Mouse (Mus musculus) lung, embryonic 15.5 days (tissue): ENCODE results near the gene Slc39a3. TPM values are rescaled to one million over a fixed set of nuclear protein-coding genes. Genes with fewer than 3 reads are reported as not detected.
A peak's percentile ranks its signal among the peaks of the same experiment; 100 is the strongest.
"Not testable (repeated sequence)": the region's sequence is repeated elsewhere in the genome, so short reads cannot be mapped to it uniquely, and the experiment has no call there.

Source experiments
- ATAC-seq: fragments of 200-750 bp; cut with Nextera tagmentation; 2 replicates; pipeline ENCODE4 v1.8.0; 2017; ENCODE audit warnings: moderate number of reproducible peaks, borderline replicate concordance; ENCODE audit not compliant: low FRiP score, low TSS enrichment; ENCODE audit errors: extremely low read depth
- H3K27ac ChIP-seq: fragments of 300-500 bp; sonication (generic); 2 replicates; pipeline ENCODE4 v1.5.1; 2015; ENCODE audit warnings: moderate library complexity, mild to moderate bottlenecking, inconsistent platforms
- H3K27me3 ChIP-seq: fragments of 300-500 bp; sonication (generic); 2 replicates; pipeline ENCODE4 v1.6.1; 2015; ENCODE audit warnings: inconsistent platforms
- H3K36me3 ChIP-seq: fragments of 300-500 bp; sonication (generic); 2 replicates; pipeline ENCODE4 v1.6.1; 2015; ENCODE audit warnings: inconsistent platforms
- H3K4me1 ChIP-seq: fragments of 300-500 bp; sonication (generic); 2 replicates; pipeline ENCODE4 v1.6.1; 2015; ENCODE audit warnings: inconsistent platforms
- H3K4me2 ChIP-seq: fragments of 300-500 bp; sonication (generic); 2 replicates; pipeline ENCODE4 v1.6.1; 2015; ENCODE audit warnings: inconsistent platforms, mild to moderate bottlenecking, moderate library complexity
- H3K4me3 ChIP-seq: fragments of 300-500 bp; sonication (generic); 2 replicates; pipeline ENCODE4 v1.5.1; 2015; ENCODE audit warnings: mild to moderate bottlenecking, inconsistent platforms
- H3K9ac ChIP-seq: fragments of 300-500 bp; sonication (generic); 2 replicates; pipeline ENCODE4 v1.6.1; 2015; ENCODE audit warnings: inconsistent platforms
- H3K9me3 ChIP-seq: fragments of 300-500 bp; sonication (generic); 2 replicates; pipeline ENCODE4 v1.6.1; 2016; ENCODE audit warnings: inconsistent platforms
- WGBS: fragments of 180-500 bp; shearing (Covaris S2); methylation state at CpG from one replicate; pipeline ENCODE4 v1.1.7; 2015; 5-methylcytosine and 5-hydroxymethylcytosine counted together
- polyA plus RNA-seq: library from polyadenylated mRNA; unstranded; fragments of >200 nt; fragmentation: Nextera tagmentation; extraction: Ambion mirVana; gene quantifications from 2 replicates; pipeline ENCODE4 v1.2.1, GENCODE M21; 2015

Gene Slc39a3
- 17.2 and 20.5 TPM in 2 replicates for polyA plus RNA-seq

DNA sequence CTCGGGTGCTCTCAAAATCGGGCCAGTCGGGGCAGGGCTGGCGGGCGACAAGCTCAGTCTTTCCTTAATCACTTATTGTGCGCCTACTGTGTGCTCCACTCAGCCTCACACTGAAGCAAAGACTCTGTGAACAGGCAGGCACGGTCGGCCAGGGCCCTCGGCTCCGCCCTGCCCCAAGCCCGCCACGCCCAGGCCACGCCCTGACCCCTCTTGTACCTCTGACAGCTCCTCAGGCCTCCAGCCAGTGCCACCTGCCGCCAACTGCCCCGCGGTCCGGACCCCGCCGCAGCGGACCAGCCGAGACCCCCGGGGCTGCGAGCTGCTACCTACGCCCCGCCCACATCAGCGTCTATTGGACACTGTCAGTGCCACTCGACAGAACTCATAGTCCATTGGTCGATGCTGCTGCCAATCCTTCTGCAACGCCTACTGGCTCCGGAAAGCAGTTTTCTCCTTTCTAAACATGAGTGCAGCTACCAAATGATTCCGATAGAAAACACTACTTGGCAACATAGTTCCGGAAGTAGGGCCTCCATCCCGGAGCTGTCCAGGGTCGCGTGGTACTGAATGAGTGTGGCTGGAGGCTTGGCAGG is at the start of gene Slc39a3:
Gene Slc39a3 (minus strand): TSS at position 439 of the 593 bp plus-strand sequence.
- Histone ChIP-seq H3K9ac (peak within 1 kb of the TSS; percentile 64), H3K4me1 (peaks cover 4% of the 10 kb centered on the region; the same call in 1 of the 2 replicates), H3K9me3 (no peaks in the 10 kb centered on the region), H3K27me3 (no peaks in the 10 kb centered on the region), H3K36me3 (peaks cover 7% of the 10 kb centered on the region; the same call in 1 of the 2 replicates), H3K4me2 (peak within 1 kb of the TSS; percentile 79), H3K27ac (peak within 1 kb of the TSS; percentile 25), H3K4me3 (peak within 1 kb of the TSS; percentile 76)
- 1% methylated on average over 35 of the region's 35 CpGs for WGBS
- ATAC-seq = peak; percentile 98

DNA sequence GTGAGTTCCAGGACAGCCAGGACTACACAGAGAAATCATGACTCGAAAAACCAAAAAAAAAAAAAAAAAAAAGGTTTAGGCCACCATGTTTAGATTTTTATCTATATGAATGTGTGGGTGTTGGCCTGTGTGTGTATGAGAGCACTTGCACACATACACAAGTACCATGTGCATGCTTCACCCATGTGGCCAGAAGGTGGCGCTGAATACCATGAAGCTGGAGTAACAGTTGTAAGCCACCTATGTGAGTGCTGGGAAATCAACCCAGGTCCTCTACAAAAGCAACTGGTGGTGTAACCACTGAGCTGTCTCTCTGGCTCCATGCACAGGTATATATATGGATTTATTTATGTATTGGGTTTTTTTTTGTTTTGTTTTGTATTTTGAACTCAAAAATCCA is 49.8 kb upstream of the Slc39a3 start:
- Histone ChIP-seq H3K27me3 (no peaks in the 10 kb centered on the region), H3K9ac (no peak overlapping the region), H3K9me3 (no peaks in the 10 kb centered on the region), H3K36me3 (peaks cover 9% of the 10 kb centered on the region), H3K4me1 (0 out of 2 replicates have a peak, but pooled peaks cover 5% of the 10 kb centered on the region), H3K27ac (no peak overlapping the region), H3K4me3 (no peak overlapping the region), H3K4me2 (no peak overlapping the region)
- ATAC-seq = no peak
- 55% methylated on average over 2 of the region's 2 CpGs for WGBS

GRCm38 (mm10) chr10:81082168-81082960 is 45.1 kb upstream of the Slc39a3 start:
- Histone ChIP-seq H3K27ac (no peak overlapping the region), H3K9me3 (no peaks in the 10 kb centered on the region), H3K4me3 (no peak overlapping the region), H3K9ac (no peak overlapping the region), H3K4me2 (no peak overlapping the region), H3K27me3 (no peaks in the 10 kb centered on the region), H3K36me3 (peaks cover 53% of the 10 kb centered on the region), H3K4me1 (no peaks in the 10 kb centered on the region)
- peak; percentile 29; the same call in 1 of the 2 replicates for ATAC-seq
- 70% methylated on average over 7 of the region's 7 CpGs for WGBS

DNA sequence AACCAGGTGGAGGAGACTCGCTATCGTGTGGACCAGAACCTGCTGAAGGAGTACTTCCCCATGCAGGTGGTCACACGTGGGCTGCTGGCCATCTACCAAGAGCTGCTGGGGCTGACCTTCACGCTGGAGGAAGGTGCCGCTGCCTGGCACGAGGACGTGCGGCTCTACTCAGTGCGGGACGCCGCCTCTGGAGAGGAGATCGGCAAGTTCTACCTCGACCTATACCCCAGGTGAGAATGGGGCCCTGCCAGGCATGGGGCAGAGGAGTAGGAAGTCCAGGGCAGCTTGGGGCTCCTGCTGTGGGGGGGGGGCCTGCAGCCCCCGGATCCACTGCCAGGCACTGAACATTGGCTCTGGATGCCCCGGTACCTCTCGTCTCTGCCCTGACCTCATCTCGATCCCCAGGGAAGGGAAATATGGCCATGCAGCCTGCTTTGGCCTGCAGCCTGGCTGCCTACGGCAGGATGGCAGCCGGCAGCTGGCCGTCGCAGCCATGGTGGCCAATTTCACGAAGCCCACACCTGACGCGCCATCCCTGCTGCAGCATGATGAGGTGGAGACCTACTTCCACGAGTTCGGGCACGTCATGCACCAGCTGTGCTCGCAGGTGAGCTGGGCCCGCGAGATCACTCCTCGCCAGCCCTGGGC is 42.9 kb upstream of the Slc39a3 start:
- no peak overlapping the region for H3K9ac ChIP-seq
- no peak for ATAC-seq
- no peak overlapping the region for H3K4me2 ChIP-seq
- WGBS = 92% methylated on average over 31 of the region's 31 CpGs
- H3K9me3 ChIP-seq = no peaks in the 10 kb centered on the region
- peaks cover 53% of the 10 kb centered on the region for H3K36me3 ChIP-seq
- H3K27ac ChIP-seq = no peak overlapping the region
- H3K4me3 ChIP-seq = no peak overlapping the region
- H3K4me1 ChIP-seq = no peaks in the 10 kb centered on the region
- no peaks in the 10 kb centered on the region for H3K27me3 ChIP-seq

GRCm38 (mm10) chr10:81077916-81078315 is 40.7 kb upstream of the Slc39a3 start:
- H3K4me2 ChIP-seq = no peak overlapping the region
- WGBS = 89% methylated on average over 11 of the region's 11 CpGs

GRCm38 (mm10) chr10:81076356-81076755 is 39.1 kb upstream of the Slc39a3 start:
- Histone ChIP-seq H3K9me3 (no peaks in the 10 kb centered on the region), H3K4me1 (peaks cover 2% of the 10 kb centered on the region), H3K4me3 (no peak overlapping the region), H3K4me2 (no peak overlapping the region), H3K27me3 (no peaks in the 10 kb centered on the region), H3K9ac (no peak overlapping the region), H3K36me3 (peaks cover 48% of the 10 kb centered on the region), H3K27ac (no peak overlapping the region)
- 56% methylated on average over 1 of the region's 1 CpGs for WGBS
- ATAC-seq = no peak

More at GRCm38 (mm10) chr10:81077916-81078315, 40.7 kb upstream of the Slc39a3 start:
- peaks cover 62% of the 10 kb centered on the region for H3K36me3 ChIP-seq
- no peak overlapping the region for H3K27ac ChIP-seq
- H3K9ac ChIP-seq = no peak overlapping the region
- H3K27me3 ChIP-seq = no peaks in the 10 kb centered on the region
- H3K9me3 ChIP-seq = no peaks in the 10 kb centered on the region
- H3K4me1 ChIP-seq = no peaks in the 10 kb centered on the region
- no peak for ATAC-seq
- H3K4me3 ChIP-seq = no peak overlapping the region

GRCm38 (mm10) chr10:81075734-81076133 is 38.5 kb upstream of the Slc39a3 start:
- H3K36me3 ChIP-seq = peaks cover 42% of the 10 kb centered on the region
- H3K4me3 ChIP-seq = no peak overlapping the region

DNA sequence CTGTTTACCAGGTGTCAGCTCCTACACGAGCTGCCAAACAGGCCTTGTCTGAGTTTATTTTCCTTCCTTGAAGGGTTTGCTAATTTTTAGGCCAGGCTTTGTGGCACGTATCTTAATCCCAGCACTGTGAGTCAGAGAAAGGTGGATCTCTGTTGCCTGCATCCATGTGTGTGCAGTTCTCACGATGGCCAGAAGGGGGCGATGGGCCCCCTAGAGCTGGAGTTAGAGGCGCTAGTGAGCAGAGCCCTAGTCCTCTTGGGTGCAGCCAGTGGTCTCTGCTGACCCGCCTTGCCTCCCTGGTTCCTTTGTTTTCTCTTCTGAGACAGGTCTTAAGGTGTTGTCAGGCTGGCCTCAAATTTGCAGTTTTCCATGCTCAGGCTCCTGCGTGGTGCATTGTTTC is 36.2 kb upstream of the Slc39a3 start:
- no peak overlapping the region for H3K9ac ChIP-seq
- no peak overlapping the region for H3K4me2 ChIP-seq
- no peak overlapping the region for H3K4me3 ChIP-seq
- WGBS = 63% methylated on average over 7 of the region's 7 CpGs
- peaks cover 20% of the 10 kb centered on the region for H3K36me3 ChIP-seq
- H3K27me3 ChIP-seq = no peaks in the 10 kb centered on the region
- no peaks in the 10 kb centered on the region for H3K9me3 ChIP-seq
- no peak overlapping the region for H3K27ac ChIP-seq
- peaks cover 19% of the 10 kb centered on the region for H3K4me1 ChIP-seq
- no peak for ATAC-seq

More at GRCm38 (mm10) chr10:81075734-81076133, 38.5 kb upstream of the Slc39a3 start:
- Histone ChIP-seq H3K4me2 (no peak overlapping the region), H3K9me3 (no peaks in the 10 kb centered on the region), H3K9ac (no peak overlapping the region), H3K27me3 (no peaks in the 10 kb centered on the region), H3K4me1 (peaks cover 8% of the 10 kb centered on the region), H3K27ac (no peak overlapping the region)
- WGBS = 75% methylated on average over 8 of the region's 8 CpGs
- no peak for ATAC-seq

DNA sequence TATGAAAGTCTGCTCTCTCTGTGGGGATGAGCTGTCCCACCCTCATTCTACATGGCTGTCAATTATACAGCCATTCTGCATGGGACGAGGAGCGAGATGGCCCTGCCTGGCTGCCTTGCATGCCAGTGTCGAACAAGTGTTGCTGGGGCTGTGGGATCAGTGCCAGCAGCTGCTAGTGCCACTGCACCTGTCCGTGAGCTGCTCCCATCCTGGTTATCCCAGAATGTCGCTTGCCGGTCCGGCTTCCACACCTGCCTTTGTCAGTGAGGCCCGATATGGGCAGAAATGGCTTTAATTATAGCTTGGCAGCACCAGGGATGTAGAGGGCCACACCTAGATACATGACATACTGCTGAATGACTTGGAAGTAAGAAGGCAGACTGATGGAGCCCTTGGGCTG is 35.1 kb upstream of the Slc39a3 start:
- no peak for ATAC-seq
- WGBS = 92% methylated on average over 8 of the region's 8 CpGs
- Histone ChIP-seq H3K9ac (no peak overlapping the region), H3K36me3 (peaks cover 11% of the 10 kb centered on the region), H3K27ac (no peak overlapping the region), H3K4me3 (no peak overlapping the region), H3K9me3 (no peaks in the 10 kb centered on the region), H3K4me1 (peaks cover 19% of the 10 kb centered on the region), H3K27me3 (no peaks in the 10 kb centered on the region), H3K4me2 (no peak overlapping the region)

DNA sequence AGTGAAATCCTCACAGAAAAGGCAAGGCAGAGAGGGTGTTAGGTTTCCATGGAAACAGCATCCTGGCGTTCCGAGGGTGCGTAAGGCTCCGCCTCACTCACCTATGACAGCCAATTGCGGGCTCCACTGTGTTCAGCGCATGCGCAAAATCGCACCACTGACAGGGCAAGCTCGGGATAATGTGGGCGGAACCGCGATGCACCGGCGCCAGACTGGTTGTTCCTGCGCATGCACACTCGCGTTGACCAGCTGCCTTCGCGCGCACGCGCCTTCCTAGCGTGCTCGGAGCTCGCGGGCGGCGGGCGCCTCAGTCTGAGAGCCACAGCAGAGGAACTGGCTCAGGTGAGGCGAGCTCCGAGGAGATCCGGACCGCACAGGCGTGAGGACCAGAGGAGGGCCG is 32.6 kb upstream of the Slc39a3 start, which contains the start of gene Thop1:
Gene Thop1 (plus strand): TSS at position 200 of the 400 bp plus-strand sequence.
- H3K27ac ChIP-seq = peak within 1 kb of the TSS; percentile 41; the same call in 1 of the 2 replicates
- under 1% methylated on average over 35 of the region's 35 CpGs for WGBS
- no peaks in the 10 kb centered on the region for H3K27me3 ChIP-seq
- H3K4me3 ChIP-seq = peak within 1 kb of the TSS; percentile 73
- H3K4me2 ChIP-seq = peak within 1 kb of the TSS; percentile 81
- H3K36me3 ChIP-seq = peaks cover 8% of the 10 kb centered on the region
- no peaks in the 10 kb centered on the region for H3K9me3 ChIP-seq
- ATAC-seq = peak; percentile 94
- peak within 1 kb of the TSS; percentile 83 for H3K9ac ChIP-seq
- H3K4me1 ChIP-seq = peaks cover 19% of the 10 kb centered on the region

DNA sequence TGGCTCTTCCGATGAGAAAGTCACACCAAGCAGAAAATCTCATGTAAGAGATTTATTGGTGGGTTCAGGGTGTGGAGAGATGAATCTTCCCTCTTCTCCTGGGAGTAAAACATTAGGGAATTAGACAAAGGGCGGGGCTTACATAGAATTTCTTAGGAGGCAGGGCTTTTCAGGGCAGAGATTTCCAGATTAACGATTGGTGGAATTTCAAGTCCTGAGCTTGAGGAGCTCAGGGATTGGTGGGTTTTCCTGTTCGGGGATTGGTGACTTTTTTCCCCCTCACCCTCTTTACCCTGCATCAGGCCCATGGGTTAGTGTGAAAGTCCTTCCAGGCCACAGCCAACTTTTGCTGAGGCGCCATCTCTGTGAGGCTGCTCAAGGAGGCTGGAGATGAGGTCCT is 31.5 kb upstream of the Slc39a3 start:
- Histone ChIP-seq H3K9ac (no peak overlapping the region), H3K4me2 (no peak overlapping the region), H3K9me3 (no peaks in the 10 kb centered on the region), H3K4me3 (no peak overlapping the region), H3K36me3 (no peaks in the 10 kb centered on the region), H3K27ac (no peak overlapping the region), H3K4me1 (peaks cover 19% of the 10 kb centered on the region), H3K27me3 (no peaks in the 10 kb centered on the region)
- no peak for ATAC-seq
- 64% methylated on average over 5 of the region's 5 CpGs for WGBS

DNA sequence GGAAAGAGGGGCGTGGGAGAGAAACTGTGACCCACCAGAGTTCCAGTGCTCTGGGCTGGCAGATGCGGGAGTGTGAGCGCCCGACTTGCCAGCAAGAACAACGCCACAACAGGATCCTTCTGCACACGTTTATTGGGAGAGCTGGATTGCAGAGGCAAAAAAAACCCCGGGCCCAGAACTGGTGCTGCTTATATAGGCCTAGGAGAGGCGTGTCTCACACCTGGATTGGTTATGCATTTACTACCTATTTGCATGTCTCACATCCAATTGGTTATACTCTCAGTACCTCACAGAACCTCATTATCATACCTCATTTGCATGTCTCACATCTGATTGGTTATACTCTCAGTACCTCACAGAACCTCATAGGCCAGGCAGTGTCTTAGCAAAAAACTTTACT is 27.3 kb upstream of the Slc39a3 start:
- H3K27ac ChIP-seq, H3K4me2 ChIP-seq, H3K9ac ChIP-seq, H3K4me3 ChIP-seq, H3K27me3 ChIP-seq, ATAC-seq, H3K36me3 ChIP-seq, H3K9me3 ChIP-seq, H3K4me1 ChIP-seq: not testable (repeated sequence)
- 87% methylated on average over 8 of the region's 8 CpGs for WGBS
